Mouse (Mus musculus) adrenal gland, postnatal 4 days (tissue): Measurements from ENCODE around the gene Pik3ap1. TPM values are rescaled to one million over a fixed set of nuclear protein-coding genes. Genes with fewer than 3 reads are reported as not detected.

ENCODE experiments used
- DNase-seq, 2 experiments: peaks; one replicate each; pipeline ENCODE4 v3.0.0; 2021 to 2022; ENCODE audit warnings: low spot score in 2 of 2, mixed read lengths in 2 of 2
- total RNA-seq, 2 experiments: library from RNA; stranded (reverse); gene quantifications; 2 replicates each; pipeline ENCODE4 v1.2.3; 2021

Pik3ap1 gene
- total RNA-seq, 2 experiments from 2014 or later, result 6.6 to 6.7 TPM

DNA sequence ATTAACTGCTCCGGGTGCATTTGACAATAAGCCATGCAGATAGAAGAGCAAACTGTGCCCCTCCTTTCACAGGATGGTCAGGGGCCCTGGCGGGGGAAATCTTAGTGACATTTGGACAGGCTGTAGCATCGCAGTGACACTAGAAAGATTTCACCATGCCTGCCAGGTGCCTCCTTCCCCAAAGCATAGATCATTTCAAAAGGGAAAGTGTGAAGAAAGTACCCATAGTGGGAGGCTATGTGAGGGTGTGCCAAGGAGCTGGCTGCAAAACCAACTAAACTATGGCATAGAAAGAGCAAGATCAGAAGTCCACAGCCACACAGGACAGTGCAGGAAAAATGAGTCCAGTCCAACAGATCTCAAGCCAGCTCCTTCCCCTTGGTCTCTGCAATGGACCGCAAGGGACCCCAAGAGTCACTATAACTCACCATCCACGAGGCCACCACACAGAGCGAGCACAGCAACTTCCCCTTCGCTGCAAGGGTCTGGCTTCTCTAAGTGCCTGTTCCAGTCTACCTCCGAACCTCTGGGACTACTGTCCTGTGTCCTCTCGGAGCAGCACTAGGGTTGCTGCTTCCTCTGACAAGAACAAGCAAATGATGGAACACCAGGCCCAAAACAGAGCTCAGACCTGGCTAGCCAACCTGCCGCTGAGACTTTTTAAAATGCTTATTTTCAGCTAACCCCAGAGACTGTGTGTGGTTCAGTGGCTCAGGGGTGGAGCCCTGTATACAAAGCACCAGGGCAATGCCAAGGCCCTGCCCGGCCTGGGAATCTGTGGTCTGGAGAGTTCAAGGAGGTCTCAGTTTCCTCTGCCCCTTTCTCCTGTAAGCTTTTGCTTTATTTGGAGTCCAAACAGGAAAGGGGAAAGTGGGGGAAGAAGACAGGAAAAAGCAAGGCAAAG, 15.1 kb downstream of the Pik3ap1 start:
- no peak for DNase-seq

DNA sequence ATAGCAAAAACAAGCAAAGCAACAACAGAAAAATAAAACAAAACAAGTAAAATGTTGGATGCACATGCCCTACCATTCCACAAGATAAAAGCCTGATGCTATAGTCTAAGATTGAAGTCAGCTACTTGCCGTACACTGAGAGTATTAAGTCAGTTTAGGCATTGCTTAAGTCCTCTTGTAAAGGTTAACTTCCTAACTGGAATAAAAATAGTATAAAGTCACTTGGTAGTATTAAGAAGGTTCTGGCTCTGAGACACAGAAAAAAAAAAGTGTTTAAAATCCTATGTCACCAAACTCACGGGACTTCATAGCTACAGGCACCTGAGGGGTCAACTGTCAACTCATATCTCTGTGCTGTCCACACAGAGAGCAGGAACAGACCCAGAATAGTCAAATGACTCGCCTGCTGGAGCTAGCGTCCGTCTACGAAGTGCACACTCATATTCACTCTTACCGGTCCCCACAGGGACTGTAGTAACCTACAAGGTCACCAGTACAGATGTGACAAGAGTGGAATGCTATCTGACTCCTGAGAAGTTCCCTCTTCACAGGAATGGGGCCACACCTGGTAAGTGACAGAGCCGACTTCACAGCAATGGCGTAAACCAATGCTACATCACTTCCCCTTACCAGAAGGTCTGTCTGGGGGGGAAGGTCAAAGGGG, 17.9 kb downstream of the Pik3ap1 start:
- DNase-seq, result no peak

DNA sequence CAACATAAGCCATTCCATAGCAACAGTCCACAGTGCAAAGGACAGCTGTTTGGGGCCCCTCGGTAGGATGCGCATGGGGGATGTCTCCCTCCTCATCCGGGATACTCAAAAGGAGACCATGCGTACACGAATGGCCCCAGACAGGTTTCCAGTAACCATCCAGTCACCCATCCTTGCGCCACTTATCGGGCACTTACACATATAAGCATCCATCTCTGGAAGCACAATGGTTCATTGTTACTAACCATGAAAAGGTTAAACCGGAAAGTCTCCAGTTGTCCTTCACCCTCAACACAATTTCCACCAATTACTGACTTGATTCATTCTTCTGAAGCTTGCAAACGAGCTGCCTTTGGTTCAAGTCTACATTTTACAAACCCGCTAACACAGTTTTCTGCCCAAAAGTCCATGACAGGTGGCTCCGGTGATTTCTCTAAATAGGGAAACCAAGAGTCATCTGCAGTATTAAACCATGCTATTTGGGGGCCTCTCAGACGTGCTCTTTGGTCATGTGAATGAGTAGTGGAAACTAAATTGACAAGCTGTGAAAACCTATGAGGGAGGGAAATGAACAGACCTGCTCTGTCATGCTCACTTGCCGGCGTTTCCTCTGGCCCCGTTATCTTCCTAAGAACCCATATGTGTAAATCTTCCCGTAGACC, 18.6 kb downstream of the Pik3ap1 start:
- DNase-seq, result no peak

DNA sequence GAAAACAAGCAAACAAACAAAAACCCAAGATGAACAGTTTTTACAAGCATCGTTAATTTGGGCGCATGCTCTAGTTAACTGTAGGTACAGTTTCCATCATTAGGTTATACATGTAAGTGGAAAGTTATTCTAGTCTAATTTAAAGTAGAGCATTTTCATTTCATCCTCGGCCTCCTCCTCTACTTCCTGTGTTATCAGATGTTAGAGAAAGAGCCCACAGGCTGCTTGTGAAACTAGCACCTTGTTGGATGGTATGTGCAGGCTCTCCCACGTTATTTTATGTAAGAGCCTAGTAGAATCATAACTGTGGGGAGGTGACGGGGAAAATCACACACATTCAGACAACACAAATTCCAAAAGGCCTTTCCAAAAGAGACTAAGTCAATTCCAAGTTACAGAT, 19.3 kb downstream of the Pik3ap1 start:
- DNase-seq, result no peak

DNA sequence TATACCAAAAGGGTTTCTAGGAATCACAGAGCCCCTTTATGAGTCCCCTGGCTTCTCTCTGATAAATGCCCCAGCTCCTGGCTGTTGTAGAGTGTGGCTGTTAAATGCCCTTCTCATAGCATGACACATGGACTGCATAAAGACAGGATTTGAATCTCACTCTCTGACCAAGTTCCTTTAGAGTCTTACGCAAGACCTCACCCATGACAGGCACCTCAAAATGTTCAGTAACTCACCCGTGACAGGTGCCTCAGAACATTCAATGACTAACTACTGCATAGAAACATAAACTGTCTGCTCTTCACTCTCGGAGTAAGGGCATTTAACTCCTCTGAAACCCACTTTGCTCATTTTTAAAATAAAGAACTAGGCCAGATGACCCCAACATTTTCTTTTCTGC, 20.4 kb downstream of the Pik3ap1 start:
- DNase-seq, result no peak

DNA sequence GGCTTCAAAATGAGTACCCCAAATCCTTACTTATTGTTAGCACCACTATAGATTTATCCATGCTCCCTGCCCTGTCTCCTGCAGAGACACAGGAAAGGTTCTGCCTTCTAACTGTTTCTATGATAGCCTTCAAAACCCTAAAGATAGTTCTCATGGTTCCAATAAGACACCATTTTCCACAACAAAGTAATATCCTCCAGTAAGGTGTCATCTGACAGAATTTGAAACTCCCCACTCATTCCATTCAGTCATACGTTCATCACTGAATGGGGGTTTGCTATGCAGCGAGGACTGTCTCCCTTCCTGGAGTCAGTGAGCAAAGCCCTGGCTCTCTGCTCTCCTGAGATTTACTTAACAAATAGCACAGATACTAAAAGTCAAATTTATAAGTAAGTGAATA, 21.9 kb downstream of the Pik3ap1 start:
- DNase-seq, result no peak

DNA sequence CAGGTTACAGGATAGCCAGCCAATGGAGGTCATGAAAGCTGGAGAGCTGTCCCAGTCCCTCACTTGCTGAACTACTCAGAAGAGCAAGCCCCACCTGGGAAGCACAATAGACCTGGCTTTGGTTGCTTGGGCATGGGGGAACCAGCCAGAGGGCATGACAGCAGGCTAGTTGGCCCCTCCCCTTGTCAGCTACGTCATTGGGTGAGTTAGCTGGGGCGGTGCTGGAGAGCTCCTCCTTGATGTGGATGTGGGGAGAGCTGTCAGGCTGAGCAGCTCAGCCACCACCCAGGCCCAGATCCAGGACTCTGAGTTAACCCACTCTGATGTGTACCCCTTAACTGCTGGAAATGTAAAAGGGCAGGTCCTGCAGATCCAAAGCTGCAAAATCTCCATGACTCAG, 24.4 kb downstream of the Pik3ap1 start:
- DNase-seq, result no peak

DNA sequence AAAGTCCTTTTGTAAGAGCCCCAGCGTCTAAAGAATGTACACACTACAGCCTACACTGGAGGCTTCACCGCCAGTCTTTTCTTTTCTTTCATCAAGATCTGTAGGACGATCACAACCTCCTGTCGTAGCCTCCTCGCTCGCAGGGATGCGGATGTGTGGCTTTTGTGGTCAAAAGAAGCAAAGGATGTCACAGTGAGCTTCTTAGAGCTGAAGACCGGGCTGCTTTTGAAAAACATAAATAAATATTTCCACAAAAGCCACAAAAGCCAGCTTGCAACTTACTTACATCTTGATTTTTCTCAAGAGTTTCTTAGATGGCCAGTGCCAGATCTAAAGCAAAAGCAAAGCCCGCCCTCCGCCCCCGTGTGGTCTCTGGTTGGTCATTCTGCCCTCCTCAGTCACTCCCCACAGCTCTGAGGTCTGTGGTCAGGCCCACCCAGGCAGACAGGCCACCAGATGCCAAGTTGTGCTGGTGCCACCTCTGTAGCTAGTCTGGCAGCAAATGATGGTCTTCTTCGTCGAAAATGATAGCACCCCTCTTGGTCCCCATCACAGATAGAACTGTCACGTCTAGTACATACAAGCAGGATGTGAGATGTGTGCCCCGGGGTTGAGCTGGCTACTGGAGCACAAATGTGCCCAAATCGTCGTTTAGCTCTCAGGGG, 30.5 kb downstream of the Pik3ap1 start:
- DNase-seq, result no peak

DNA sequence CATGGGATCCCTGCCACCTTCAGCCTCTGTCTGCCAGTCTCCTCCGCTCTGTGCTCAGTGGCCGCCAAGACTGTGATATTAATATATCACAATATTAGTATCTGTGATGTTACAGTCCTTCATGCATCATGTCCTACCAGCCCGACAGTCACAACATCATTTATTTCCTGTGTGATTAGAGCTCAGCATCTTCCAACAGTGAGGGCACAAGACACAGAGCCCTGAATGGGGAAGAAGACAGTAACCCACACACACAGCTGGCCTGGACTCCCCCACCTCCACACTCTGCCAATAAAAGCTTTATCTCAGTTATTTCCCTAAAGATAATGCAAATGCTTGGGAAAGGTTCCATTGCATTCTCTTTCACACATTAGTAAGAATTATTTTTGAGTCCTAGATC, 35.3 kb downstream of the Pik3ap1 start:
- DNase-seq, result no peak

DNA sequence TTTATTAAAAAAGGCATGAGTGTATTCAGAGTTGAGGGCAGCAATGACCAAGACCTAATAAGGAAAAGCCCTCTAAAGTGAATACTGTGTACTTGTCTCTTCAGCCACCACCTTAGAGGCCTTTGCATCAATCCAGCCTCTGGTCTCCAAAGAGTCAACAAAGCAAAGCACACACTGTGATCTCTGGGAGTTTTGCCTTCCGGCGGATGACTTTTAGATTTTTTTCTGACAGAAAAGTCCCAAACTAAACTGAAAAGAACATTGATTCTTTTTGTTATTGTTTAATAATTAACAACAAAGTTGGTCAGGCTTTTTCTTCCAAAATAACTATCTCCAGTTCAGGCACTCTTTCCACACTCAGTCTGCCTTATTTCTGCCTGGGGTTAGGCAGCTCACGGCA, 36.7 kb downstream of the Pik3ap1 start:
- no peak for DNase-seq

DNA sequence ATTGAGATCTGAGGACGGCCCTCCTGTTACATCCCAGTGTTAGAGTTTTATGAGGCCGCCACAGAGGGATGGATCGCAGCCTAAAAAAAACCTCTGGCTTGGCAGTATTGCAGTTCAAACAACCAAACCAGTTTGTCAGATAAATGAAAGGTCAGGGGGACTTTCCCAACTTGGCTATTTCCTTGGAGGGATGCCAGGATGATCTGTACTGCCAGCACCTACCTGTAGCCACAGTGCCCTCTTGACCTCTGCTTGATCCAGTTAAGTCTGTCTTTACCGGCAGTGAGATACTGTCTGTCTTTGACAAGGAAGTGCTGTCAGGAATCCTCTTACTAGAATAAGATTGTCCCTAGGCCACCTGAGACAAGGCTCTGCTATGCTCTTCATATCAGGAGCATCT, 37.6 kb downstream of the Pik3ap1 start:
- no peak for DNase-seq

DNA sequence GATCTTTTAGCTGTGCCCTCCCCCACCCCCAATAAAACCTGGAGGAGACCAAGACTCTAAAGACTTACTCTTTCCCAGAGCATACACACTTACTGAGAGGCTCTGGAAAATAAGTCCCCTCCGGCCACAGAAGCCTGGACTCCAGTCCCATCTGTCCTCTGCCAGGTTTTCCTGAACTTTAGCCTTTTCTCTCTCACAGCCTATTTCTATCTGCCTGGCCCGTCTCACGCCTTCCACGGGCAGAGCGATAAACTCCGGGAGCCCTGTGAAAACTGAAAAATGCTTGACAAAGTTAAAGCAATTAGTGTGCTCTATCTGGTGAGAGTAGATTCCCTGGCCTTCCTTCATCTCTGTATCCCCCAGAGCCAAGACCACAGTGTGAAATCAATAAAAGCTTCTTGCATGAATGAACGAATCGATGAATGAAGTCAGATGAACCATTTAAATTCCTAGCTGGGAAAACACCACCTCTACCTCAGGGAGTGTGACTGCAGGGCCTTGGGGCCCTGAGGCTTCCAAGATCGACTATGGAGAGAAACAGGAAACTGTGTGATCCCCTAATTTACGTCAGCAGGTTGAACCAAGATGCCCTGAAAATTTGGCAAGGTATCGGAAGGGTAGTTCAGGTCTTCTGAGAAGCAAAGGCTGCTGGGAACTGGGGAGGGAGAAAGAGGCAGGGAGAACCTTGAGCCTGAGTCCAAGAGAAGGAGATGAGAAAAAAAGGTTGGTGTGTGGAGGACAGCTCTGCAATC, 38.6 kb downstream of the Pik3ap1 start:
- no peak for DNase-seq

DNA sequence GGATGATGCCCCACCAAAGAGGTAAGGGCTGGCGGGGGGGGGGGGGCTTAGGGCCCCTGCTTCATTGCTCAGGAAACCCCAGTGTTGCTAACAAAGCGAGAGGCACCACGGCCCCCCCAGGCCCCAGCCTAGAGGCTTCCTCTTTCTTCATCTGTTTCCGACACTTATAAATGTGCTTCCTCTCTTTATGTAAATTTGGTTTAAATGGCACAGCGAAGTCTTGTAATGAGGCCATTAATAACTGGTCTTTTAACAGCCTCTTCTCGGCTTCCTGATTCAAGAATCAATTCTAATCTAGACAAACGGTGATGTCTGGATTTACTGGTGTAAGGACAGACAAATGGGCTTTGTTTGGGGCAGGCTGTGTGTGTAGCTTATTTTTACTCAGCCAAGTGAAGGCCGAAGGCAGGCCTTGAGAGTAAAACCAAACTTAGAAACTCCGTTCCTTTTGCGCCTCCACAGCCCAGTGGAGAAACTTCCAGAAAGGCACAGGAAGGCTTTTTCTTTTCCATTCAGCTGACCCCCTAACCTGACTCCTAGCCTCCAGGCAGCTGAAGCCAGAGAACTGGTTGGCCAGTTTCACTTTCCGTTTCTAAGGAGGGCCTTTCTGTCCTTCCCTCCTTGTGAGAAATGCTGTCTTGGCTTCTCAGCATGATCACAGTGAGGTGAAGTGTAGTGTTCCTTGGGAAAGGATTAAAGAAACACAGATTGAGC, 39.7 kb downstream of the Pik3ap1 start:
- no peak for DNase-seq

DNA sequence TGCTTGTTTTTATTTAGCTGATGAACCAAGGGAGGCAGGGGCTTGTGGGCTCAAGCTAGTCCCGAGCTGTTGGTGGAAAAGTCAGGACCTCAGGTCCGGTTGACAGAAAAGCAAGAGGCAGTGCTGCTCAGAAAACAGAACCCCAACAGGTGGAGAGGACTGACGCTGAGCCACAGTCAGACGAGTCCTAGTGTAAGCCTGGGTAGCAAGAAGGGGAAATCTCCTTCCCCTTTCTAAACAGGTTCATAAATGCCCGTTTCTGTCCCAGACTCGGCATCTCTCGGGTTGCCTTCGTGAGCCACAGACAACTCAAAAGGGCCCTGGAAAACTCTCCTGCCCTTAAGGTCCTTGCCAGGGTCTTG, 40.3 kb downstream of the Pik3ap1 start:
- no peak for DNase-seq

DNA sequence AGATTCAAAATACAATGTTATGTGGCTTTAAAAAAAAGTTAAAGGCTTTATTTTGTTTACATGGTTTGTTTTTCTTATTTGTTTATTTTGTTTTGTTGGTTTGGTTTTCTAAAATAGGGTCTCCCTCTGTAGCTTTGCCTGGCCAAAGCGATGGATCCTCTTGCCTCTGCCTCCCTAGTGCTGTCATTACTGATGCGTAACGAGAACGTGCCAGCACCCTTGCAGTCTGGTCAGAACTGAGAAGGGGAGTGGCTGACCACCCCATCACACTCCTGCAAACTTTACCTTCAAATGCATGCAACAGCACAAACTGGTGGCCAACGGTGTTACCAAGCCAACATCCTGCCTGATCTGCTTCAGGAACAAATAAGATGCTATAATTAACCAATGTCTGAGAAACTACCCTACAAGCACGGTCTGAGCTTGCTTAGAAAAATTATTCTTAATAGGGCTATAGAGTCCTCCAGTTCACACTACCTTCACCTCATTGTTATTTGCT, 42.3 kb downstream of the Pik3ap1 start:
- no peak for DNase-seq

DNA sequence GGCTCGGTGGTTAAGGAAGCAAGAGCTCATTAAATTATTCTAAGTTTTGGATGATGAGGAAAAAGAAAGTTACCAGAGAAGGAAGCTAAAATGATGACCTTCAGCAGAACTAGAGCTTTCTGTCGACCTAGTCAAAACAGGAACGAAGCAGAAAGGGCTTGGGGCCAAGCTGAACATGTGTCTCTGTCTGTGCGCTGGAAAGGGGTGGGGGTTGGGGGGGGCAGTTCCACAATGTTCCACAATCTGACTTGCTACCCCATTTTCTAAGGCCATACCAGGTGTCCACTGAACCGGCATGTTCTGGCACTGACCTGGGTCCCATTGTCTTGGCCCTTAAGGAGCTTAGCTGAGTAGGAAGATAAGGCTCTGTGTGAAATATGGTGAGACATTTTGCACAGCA, 43.2 kb downstream of the Pik3ap1 start:
- no peak for DNase-seq

DNA sequence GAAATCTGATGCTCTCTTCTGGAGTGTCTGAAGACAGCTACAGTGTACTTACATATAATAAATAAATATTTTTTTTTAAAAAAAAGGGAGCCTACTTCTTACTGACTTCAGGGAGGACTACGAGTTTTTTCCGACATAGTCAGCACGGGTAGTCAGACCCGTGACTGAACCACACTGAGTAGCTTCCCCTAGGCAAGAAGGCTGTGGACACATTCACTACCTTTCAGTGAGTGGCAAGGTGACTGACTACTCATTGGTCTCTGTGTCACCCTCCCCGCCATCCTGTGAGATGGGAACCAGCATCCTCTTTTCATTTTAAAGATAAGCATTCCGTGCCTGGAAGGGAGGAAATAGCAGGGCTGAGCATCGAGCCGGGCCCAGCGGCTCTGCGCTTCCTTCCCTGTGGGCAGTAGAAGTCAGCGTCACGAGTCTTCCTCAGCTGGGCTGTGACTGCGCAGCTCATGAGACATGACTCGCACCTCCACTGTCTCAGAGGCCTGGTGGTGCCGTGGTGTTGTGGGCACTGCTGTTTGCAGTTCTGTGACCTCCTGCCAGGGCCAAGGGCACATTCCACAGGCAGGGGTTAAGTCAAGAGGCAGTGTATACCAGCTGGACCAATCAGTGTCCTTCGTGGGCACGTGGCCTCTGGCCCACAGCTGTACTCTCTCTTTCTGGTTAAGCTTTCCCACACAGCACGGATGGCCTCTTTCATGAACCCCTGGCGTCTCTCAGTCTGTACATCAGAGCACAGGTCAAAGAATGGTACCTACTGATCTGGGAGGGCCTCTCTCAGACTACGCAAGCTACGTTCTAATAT, 45.7 kb downstream of the Pik3ap1 start:
- DNase-seq, result no peak

DNA sequence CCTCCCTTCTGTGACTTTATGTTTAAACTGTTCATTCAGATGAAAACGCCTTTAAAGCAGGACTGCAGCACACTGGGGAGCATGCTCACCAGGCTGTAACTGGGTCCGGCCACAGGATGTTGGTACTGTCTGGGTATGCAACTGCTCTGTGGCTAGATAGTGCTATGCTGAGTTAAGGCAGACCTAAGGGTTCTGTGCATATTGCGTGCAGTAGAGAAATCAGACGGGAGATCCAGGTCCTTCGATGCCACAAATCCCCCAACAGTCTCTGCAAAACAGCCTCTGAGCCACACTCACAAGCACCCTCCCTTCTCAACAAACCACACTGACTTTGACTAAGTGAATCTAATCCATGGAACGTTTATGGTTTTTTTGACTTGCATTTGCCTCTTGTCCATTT, 46.5 kb downstream of the Pik3ap1 start:
- DNase-seq, result no peak

DNA sequence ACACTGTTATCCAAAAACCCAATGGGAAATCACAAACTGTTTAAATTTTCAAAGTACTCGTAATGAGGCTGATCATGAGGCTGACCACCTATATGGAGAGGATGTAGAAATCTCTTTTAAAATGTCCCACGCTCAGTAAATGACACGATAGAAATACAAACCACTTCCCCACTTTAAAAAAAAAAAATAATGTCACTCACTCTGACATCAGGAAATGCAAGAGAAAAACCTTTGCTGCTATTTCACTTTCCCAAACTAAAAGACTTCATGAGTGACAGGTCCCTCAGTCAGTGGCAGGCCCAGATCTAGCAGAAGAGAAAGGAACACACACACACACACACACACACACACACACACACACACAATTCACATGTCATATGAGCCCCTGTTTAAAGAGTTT, 49.2 kb downstream of the Pik3ap1 start:
- no peak for DNase-seq
